Mouse (Mus musculus) lung, adult 10 weeks (tissue): ENCODE results near the gene Phf6. TPM values are rescaled to one million over a fixed set of nuclear protein-coding genes. Genes with fewer than 3 reads are reported as not detected.

Experiments used
- polyA plus RNA-seq: library from polyadenylated mRNA; stranded (reverse); fragments of 350-450 nt; fragmentation: Illumina TruSeq; extraction: RNeasy Lipid Tissue Mini Kit (QIAGEN cat#74804); gene quantifications from one replicate; pipeline ENCODE4 v1.2.3, GENCODE M21; 2014; ENCODE audit warnings: low read depth, low replicate concordance; ENCODE audit not compliant: insufficient read depth

Phf6 gene
- polyA plus RNA-seq: 6.0 TPM

DNA sequence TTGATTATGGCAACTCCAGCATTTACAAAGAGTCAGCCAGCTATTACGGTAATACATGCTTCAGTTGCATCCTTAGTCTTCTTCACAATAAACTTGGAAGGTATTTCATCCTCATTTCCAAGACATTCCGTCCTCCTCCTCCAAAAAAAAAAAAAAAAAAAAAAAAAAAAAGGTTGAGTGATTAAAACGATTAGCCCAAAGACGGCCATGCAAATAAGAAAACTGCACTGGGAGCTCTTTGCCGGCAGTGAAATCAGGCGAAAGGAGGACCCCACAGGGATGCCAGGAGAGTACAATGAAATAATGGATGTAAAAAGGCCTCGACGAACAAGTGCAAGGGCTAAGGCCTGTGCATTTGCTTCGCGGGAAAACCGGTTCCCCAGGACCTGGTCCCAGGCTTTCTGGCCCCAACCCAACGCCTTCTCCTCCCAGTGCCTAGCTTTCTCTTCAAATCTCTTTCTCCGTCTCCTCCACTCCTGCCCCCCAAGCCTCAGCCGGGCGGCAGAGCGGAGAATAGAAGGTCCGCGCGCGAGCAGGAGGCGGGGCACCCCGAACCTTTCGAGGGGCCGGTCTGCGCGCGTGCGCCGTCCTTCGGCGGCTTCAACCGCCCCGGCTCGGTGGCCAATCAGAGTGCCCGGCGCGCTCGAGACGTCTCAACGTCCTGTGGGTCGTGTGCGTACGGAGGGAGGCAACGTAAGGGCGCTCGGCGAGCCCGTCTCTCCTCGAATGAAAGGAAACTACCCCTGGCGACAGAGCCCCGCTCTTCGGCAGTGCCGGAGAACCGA lies at the start of gene Phf6:
Gene Phf6, plus strand, starts transcription at position 680 of the 785 bp plus-strand sequence.

DNA sequence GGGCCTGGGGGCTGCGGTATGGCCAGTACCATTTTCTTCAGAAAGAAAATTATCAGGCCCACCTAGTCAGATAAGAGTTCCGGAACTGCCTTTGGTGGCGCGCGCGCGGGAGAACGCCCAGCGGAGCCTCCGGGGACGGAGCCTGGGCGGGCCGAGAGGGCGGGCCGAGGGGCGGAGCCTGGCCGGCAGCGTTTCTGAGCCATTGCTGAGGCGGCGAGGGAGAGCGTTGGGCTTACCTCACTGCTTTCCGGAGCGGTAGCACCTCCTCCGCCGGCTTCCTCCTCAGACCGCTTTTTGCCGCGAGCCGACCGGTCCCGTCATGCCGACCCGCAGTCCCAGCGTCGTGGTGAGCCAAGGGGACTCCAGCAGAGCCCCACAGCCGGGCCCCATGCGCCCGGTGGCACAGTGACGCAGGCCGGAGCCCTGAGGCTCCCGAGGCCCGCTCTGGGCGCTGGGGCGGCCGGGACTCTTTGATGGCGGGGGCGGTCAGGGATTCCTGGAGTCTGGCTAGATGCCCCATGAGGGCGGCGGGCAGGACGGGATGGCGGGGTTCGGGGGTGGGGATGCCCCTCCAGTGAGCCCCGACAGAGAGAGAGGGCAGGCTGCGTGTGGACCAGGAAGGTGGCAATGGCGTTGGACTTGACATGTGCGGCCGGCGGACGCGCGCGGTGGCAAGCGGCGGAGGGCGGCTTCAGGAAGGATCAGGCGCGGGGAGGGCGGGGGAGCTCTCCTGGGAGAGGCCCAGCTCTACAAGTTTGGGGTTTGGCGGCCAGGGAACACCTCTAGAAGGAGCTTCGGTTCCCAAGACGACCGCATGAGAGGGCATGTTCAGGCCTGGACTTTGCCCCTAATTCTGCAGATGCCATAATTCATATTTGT lies 76.1 kb downstream of the Phf6 start, which contains the start of gene Hprt:
Gene Hprt, plus strand, starts transcription at position 233 of the 879 bp plus-strand sequence.

Other genes starting within 250 kb of the Phf6 start
- 1.7 TPM for gene Ccdc160, start 121.1 kb upstream of the Phf6 start, polyA plus RNA-seq
- 112 TPM for gene Hprt, start 75.9 kb downstream of the Phf6 start, polyA plus RNA-seq